Mouse (Mus musculus): Measurements from ENCODE around the gene Sorl1. TPM values are rescaled to one million over a fixed set of nuclear protein-coding genes. Genes with fewer than 3 reads are reported as not detected.

Sorl1 gene
- 4.1 and 4.8 TPM in 2 replicates for polyA plus RNA-seq (2014; fragmentation: Nextera tagmentation; extraction: Ambion mirVana)

- WGBS: under 1% methylated on average over 57 of the region's 94 CpGs
- Histone ChIP-seq H3K27me3 (ENCODE audit: control insufficient read depth, insufficient read depth, low read length) (peaks cover 16% of the 10 kb centered on the region), H3K9ac (ENCODE audit: low read length) (peak within 1 kb of the TSS; percentile 78), H3K4me1 (ENCODE audit: control insufficient read depth, insufficient read depth, low read length) (no peaks in the 10 kb centered on the region), H3K27ac (replicated peaks; ENCODE audit: low read depth, low read length) (no peak within 1 kb of the TSS), H3K4me2 (ENCODE audit: low read depth, severe bottlenecking) (peak within 1 kb of the TSS; percentile 94), H3K4me3 (ENCODE audit: low read depth, low read length) (peak within 1 kb of the TSS; percentile 75), H3K36me3 (ENCODE audit: control insufficient read depth, insufficient read depth, low read length) (no peaks in the 10 kb centered on the region), H3K9me3 (ENCODE audit: control insufficient read depth, low read length) (no peaks in the 10 kb centered on the region)
- ATAC-seq (ENCODE audit: insufficient number of reproducible peaks, low FRiP score, low TSS enrichment, low read depth) (peak; percentile 62; the same call in 1 of the 2 replicates), DNase-seq (ENCODE audit: low spot score) (peak; percentile 77)
Measured at GRCm38 (mm10) chr9:42123713-42124576, at the start of gene Sorl1. Sorl1 (minus strand) TSS chr9:42124297.

DNA sequence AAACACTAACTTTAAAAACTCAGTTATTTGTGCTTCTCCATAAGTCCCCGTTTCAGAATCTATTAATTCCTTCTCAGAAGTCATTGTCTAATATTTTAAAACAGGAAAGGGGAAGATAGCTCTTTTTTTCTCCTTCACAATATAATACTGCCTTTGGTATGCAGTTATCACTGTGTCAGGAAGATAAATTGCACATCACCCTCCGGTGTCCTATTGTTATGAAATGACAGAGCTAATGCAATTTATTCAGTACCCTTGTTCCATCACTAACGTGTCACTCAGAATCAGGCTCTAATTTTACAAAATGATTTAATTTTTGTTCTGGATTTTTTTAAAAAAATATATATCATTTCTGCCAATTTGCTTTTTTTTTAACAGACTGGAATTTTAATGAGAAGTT is 49.7 kb upstream of the Sorl1 start:
- H3K36me3 ChIP-seq (ENCODE audit: control insufficient read depth, insufficient read depth, low read length): no peaks in the 10 kb centered on the region
- no peak for ATAC-seq (ENCODE audit: insufficient number of reproducible peaks, low FRiP score, low TSS enrichment, low read depth)
- 86% methylated on average over 3 of the region's 3 CpGs for WGBS

DNA sequence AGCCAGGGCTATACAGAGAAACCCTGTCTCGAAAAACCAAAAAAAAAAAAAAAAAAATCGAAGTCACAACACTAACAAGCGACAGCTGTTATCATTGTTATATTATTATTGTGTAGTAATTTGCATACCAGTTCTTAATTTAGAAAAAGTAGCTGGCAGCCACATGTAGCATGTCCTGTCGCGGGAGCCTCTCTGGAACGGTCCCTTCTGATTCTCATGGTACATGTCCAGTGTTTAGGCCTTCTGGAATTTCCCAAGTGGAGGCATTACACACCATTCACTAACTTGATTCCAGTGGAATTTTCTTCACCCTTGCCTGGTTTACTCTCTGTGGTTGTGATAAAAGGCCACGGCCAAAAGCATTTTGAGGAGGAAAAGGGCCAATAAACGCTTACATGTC is 45.4 kb upstream of the Sorl1 start:
- Histone ChIP-seq H3K36me3 (ENCODE audit: control insufficient read depth, insufficient read depth, low read length) (no peaks in the 10 kb centered on the region), H3K9ac (ENCODE audit: low read length) (no peak overlapping the region), H3K4me2 (ENCODE audit: low read depth, severe bottlenecking) (no peak overlapping the region), H3K27me3 (ENCODE audit: control insufficient read depth, insufficient read depth, low read length) (no peaks in the 10 kb centered on the region), H3K4me3 (ENCODE audit: low read depth, low read length) (no peak overlapping the region), H3K4me1 (ENCODE audit: control insufficient read depth, insufficient read depth, low read length) (no peaks in the 10 kb centered on the region), H3K9me3 (ENCODE audit: control insufficient read depth, low read length) (no peaks in the 10 kb centered on the region), H3K27ac (replicated peaks; ENCODE audit: low read depth, low read length) (no peak overlapping the region)
- 91% methylated on average over 8 of the region's 8 CpGs for WGBS
- DNase-seq (ENCODE audit: low spot score) (no peak), ATAC-seq (ENCODE audit: insufficient number of reproducible peaks, low FRiP score, low TSS enrichment, low read depth) (no peak)

More for the DNA sequence above, 49.7 kb upstream of the Sorl1 start:
- Histone ChIP-seq H3K9ac (ENCODE audit: low read length) (no peak overlapping the region), H3K27ac (replicated peaks; ENCODE audit: low read depth, low read length) (no peak overlapping the region), H3K4me1 (ENCODE audit: control insufficient read depth, insufficient read depth, low read length) (no peaks in the 10 kb centered on the region), H3K27me3 (ENCODE audit: control insufficient read depth, insufficient read depth, low read length) (no peaks in the 10 kb centered on the region), H3K4me2 (ENCODE audit: low read depth, severe bottlenecking) (no peak overlapping the region), H3K4me3 (ENCODE audit: low read depth, low read length) (no peak overlapping the region), H3K9me3 (ENCODE audit: control insufficient read depth, low read length) (no peaks in the 10 kb centered on the region)
- DNase-seq (ENCODE audit: low spot score): no peak

GRCm38 (mm10) chr9:42169025-42169424 is 44.9 kb upstream of the Sorl1 start:
- Histone ChIP-seq H3K27ac (replicated peaks; ENCODE audit: low read depth, low read length) (no peak overlapping the region), H3K4me3 (ENCODE audit: low read depth, low read length) (no peak overlapping the region), H3K4me2 (ENCODE audit: low read depth, severe bottlenecking) (no peak overlapping the region), H3K9me3 (ENCODE audit: control insufficient read depth, low read length) (no peaks in the 10 kb centered on the region), H3K9ac (ENCODE audit: low read length) (no peak overlapping the region), H3K4me1 (ENCODE audit: control insufficient read depth, insufficient read depth, low read length) (no peaks in the 10 kb centered on the region), H3K36me3 (ENCODE audit: control insufficient read depth, insufficient read depth, low read length) (no peaks in the 10 kb centered on the region), H3K27me3 (ENCODE audit: control insufficient read depth, insufficient read depth, low read length) (no peaks in the 10 kb centered on the region)
- 93% methylated on average over 7 of the region's 7 CpGs for WGBS
- ATAC-seq (ENCODE audit: insufficient number of reproducible peaks, low FRiP score, low TSS enrichment, low read depth) (no peak), DNase-seq (ENCODE audit: low spot score) (no peak)

DNA sequence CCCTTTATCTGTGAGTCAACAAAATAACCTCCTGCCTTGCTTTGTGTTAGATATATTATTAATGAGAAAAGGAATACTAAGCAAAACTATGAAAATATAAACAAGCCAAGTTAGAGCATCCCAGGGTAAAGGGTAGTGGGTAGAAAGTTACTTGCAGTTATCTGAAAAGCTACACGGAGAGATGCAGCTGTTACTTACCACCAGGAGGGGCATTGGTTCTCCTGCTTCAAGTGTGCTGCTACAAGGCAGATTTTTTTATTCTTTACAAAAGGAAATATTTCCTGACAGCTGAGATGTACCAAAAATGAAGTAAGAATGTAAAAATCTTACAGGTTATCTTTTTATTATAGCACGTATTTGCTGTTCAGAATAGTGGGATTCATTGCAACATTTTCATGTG is 40.8 kb upstream of the Sorl1 start:
- 74% methylated on average over 2 of the region's 2 CpGs for WGBS
- Histone ChIP-seq H3K27ac (replicated peaks; ENCODE audit: low read depth, low read length) (no peak overlapping the region), H3K36me3 (ENCODE audit: control insufficient read depth, insufficient read depth, low read length) (no peaks in the 10 kb centered on the region), H3K4me3 (ENCODE audit: low read depth, low read length) (no peak overlapping the region), H3K4me2 (ENCODE audit: low read depth, severe bottlenecking) (no peak overlapping the region), H3K4me1 (ENCODE audit: control insufficient read depth, insufficient read depth, low read length) (no peaks in the 10 kb centered on the region), H3K27me3 (ENCODE audit: control insufficient read depth, insufficient read depth, low read length) (no peaks in the 10 kb centered on the region), H3K9ac (ENCODE audit: low read length) (no peak overlapping the region), H3K9me3 (ENCODE audit: control insufficient read depth, low read length) (no peaks in the 10 kb centered on the region)
- no peak for ATAC-seq (ENCODE audit: insufficient number of reproducible peaks, low FRiP score, low TSS enrichment, low read depth)
- no peak for DNase-seq (ENCODE audit: low spot score)

DNA sequence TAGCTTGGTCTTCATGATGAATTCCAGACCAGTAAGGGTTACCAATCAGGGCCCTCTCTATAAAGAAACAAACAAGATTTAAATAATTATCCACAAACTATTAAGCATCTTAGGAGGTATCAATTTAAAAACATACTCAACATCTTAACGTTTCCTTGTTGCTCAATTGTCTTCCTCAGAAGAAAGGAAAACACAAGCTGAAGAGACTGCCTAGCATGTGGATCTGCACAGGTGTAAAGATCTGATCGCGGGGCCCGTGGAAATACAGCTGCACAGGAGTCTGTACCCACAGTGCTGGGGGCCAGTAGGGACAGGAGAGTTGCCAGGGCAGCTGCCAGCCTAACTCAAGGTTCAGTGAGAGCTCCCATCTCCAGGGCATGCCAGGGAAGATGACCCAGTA is 38.9 kb upstream of the Sorl1 start:
- DNase-seq (ENCODE audit: low spot score) (no peak), ATAC-seq (ENCODE audit: insufficient number of reproducible peaks, low FRiP score, low TSS enrichment, low read depth) (no peak)
- Histone ChIP-seq H3K9ac (ENCODE audit: low read length) (no peak overlapping the region), H3K4me2 (ENCODE audit: low read depth, severe bottlenecking) (no peak overlapping the region), H3K36me3 (ENCODE audit: control insufficient read depth, insufficient read depth, low read length) (no peaks in the 10 kb centered on the region), H3K27ac (replicated peaks; ENCODE audit: low read depth, low read length) (no peak overlapping the region), H3K9me3 (ENCODE audit: control insufficient read depth, low read length) (no peaks in the 10 kb centered on the region), H3K27me3 (ENCODE audit: control insufficient read depth, insufficient read depth, low read length) (no peaks in the 10 kb centered on the region), H3K4me3 (ENCODE audit: low read depth, low read length) (no peak overlapping the region), H3K4me1 (ENCODE audit: control insufficient read depth, insufficient read depth, low read length) (no peaks in the 10 kb centered on the region)
- 88% methylated on average over 4 of the region's 4 CpGs for WGBS

GRCm38 (mm10) chr9:42159376-42159775 is 35.3 kb upstream of the Sorl1 start:
- Histone ChIP-seq H3K9ac (ENCODE audit: low read length) (no peak overlapping the region), H3K27me3 (ENCODE audit: control insufficient read depth, insufficient read depth, low read length) (no peaks in the 10 kb centered on the region), H3K4me2 (ENCODE audit: low read depth, severe bottlenecking) (no peak overlapping the region), H3K4me3 (ENCODE audit: low read depth, low read length) (no peak overlapping the region), H3K27ac (replicated peaks; ENCODE audit: low read depth, low read length) (no peak overlapping the region), H3K36me3 (ENCODE audit: control insufficient read depth, insufficient read depth, low read length) (no peaks in the 10 kb centered on the region), H3K4me1 (ENCODE audit: control insufficient read depth, insufficient read depth, low read length) (no peaks in the 10 kb centered on the region), H3K9me3 (ENCODE audit: control insufficient read depth, low read length) (no peaks in the 10 kb centered on the region)
- ATAC-seq (ENCODE audit: insufficient number of reproducible peaks, low FRiP score, low TSS enrichment, low read depth): no peak
- WGBS: 68% methylated on average over 5 of the region's 5 CpGs
- DNase-seq (ENCODE audit: low spot score): no peak

- Histone ChIP-seq H3K27ac (replicated peaks; ENCODE audit: low read depth, low read length) (no peak overlapping the region), H3K4me2 (ENCODE audit: low read depth, severe bottlenecking) (no peak overlapping the region), H3K9me3 (ENCODE audit: control insufficient read depth, low read length) (no peaks in the 10 kb centered on the region), H3K9ac (ENCODE audit: low read length) (no peak overlapping the region), H3K4me1 (ENCODE audit: control insufficient read depth, insufficient read depth, low read length) (no peaks in the 10 kb centered on the region), H3K36me3 (ENCODE audit: control insufficient read depth, insufficient read depth, low read length) (no peaks in the 10 kb centered on the region), H3K27me3 (ENCODE audit: control insufficient read depth, insufficient read depth, low read length) (no peaks in the 10 kb centered on the region), H3K4me3 (ENCODE audit: low read depth, low read length) (no peak overlapping the region)
- WGBS: 55% methylated on average over 5 of the region's 5 CpGs
- no peak for ATAC-seq (ENCODE audit: insufficient number of reproducible peaks, low FRiP score, low TSS enrichment, low read depth)
- DNase-seq (ENCODE audit: low spot score): no peak
Measured at GRCm38 (mm10) chr9:42158652-42159051, 34.6 kb upstream of the Sorl1 start.

Data from limb, embryonic 11.5 days (tissue).